Mouse (Mus musculus) testis, adult 2 months (tissue): ENCODE data around the gene Slc24a4.

Source experiments
- CTCF ChIP-seq: fragments of 200-500 bp; IDR thresholded peaks from 2 replicates; pipeline ENCODE4 v1.5.1; 2012; ENCODE audit warnings: low read depth, mild to moderate bottlenecking, inconsistent platforms, low read length, moderate library complexity; ENCODE audit not compliant: control insufficient read depth, insufficient read depth, insufficient replicate concordance
- POLR2A ChIP-seq: fragments of 200-500 bp; IDR thresholded peaks from 2 replicates; pipeline ENCODE4 v1.6.1; 2012; ENCODE audit warnings: low read depth, mild to moderate bottlenecking, inconsistent platforms, low read length, moderate library complexity; ENCODE audit not compliant: control insufficient read depth

GRCm38 (mm10) chr12:102269144-102269543 lies 140.6 kb downstream of the Slc24a4 start:
- TF ChIP-seq CTCF = no peak
- no peak for TF ChIP-seq POLR2A
